Mouse (Mus musculus) CH12F3 (cell line): ENCODE data around the gene Gm20388.
"Not testable (repeated sequence)": the region's sequence is repeated elsewhere in the genome, so short reads cannot be mapped to it uniquely, and the experiment has no call there.

Experiments used
- in situ Hi-C: fragments of 300-500 bp; cut with MboI; formaldehyde crosslinking; loops from 2 replicates; pipeline ENCODE4 v1.14.3; 2020; ENCODE audit warnings: low sequenced_read_pairs

The Gm20388 gene

GRCm38 (mm10) chr8:123430936-123431335, 3520.3 kb downstream of the Gm20388 start:
- in situ Hi-C loops, result not testable (repeated sequence)

GRCm38 (mm10) chr8:123431616-123432365, 3521.2 kb downstream of the Gm20388 start:
- in situ Hi-C loops, result no loop called here

GRCm38 (mm10) chr8:123432381-123432780, 3521.7 kb downstream of the Gm20388 start:
- in situ Hi-C loops, result no loop called here

- in situ Hi-C loops, result not testable (repeated sequence)
These were observed 3522.8 kb downstream of the Gm20388 start for GRCm38 (mm10) chr8:123433241-123433974.

- in situ Hi-C loops, result no loop called here
These were observed 3531.1 kb downstream of the Gm20388 start for GRCm38 (mm10) chr8:123441788-123442187.

GRCm38 (mm10) chr8:123442351-123442750, 3531.7 kb downstream of the Gm20388 start:
- in situ Hi-C loops, result no loop called here

- in situ Hi-C loops, result no loop called here
These were observed 3532.4 kb downstream of the Gm20388 start for GRCm38 (mm10) chr8:123442871-123443575.

GRCm38 (mm10) chr8:123443576-123443921, 3532.9 kb downstream of the Gm20388 start:
- in situ Hi-C loops, result no loop called here

GRCm38 (mm10) chr8:123444131-123444530, 3533.5 kb downstream of the Gm20388 start:
- in situ Hi-C loops, result no loop called here

- in situ Hi-C loops, result no loop called here
These were observed 3535.3 kb downstream of the Gm20388 start for GRCm38 (mm10) chr8:123445981-123446380.

- in situ Hi-C loops, result no loop called here
These were observed 3536.2 kb downstream of the Gm20388 start for GRCm38 (mm10) chr8:123446799-123447198.

GRCm38 (mm10) chr8:123450783-123451182, 3540.1 kb downstream of the Gm20388 start:
- in situ Hi-C loops, result no loop called here

- in situ Hi-C loops, result not testable (repeated sequence)
These were observed 3541.1 kb downstream of the Gm20388 start for GRCm38 (mm10) chr8:123451747-123452146.

- in situ Hi-C loops, result no loop called here
These were observed 3541.5 kb downstream of the Gm20388 start for GRCm38 (mm10) chr8:123452149-123452548.

GRCm38 (mm10) chr8:123453291-123453690, 3542.7 kb downstream of the Gm20388 start:
- in situ Hi-C loops, result no loop called here

- in situ Hi-C loops, result no loop called here
These were observed 3543.3 kb downstream of the Gm20388 start for GRCm38 (mm10) chr8:123453951-123454350.

- in situ Hi-C loops, result no loop called here
These were observed 3543.9 kb downstream of the Gm20388 start for GRCm38 (mm10) chr8:123454559-123454958.

GRCm38 (mm10) chr8:123463651-123464050, 3553.0 kb downstream of the Gm20388 start:
- in situ Hi-C loops, result no loop called here

GRCm38 (mm10) chr8:123467476-123467875, 3556.8 kb downstream of the Gm20388 start:
- in situ Hi-C loops, result no loop called here

- in situ Hi-C loops, result not testable (repeated sequence)
These were observed 3562.3 kb downstream of the Gm20388 start for GRCm38 (mm10) chr8:123472991-123473390.

GRCm38 (mm10) chr8:123474549-123474948, 3563.9 kb downstream of the Gm20388 start:
- in situ Hi-C loops, result not testable (repeated sequence)
